Mouse (Mus musculus) lung, embryonic 15.5 days (tissue): ENCODE results near the gene Ift122. TPM values are rescaled to one million over a fixed set of nuclear protein-coding genes. Genes with fewer than 3 reads are reported as not detected.
"Not testable (repeated sequence)": the region's sequence is repeated elsewhere in the genome, so short reads cannot be mapped to it uniquely, and the experiment has no call there.

Source experiments
- ATAC-seq: fragments of 200-750 bp; cut with Nextera tagmentation; 2 replicates; pipeline ENCODE4 v1.8.0; 2017; ENCODE audit warnings: moderate number of reproducible peaks, borderline replicate concordance; ENCODE audit not compliant: low FRiP score, low TSS enrichment; ENCODE audit errors: extremely low read depth
- H3K27ac ChIP-seq: fragments of 300-500 bp; sonication (generic); 2 replicates; pipeline ENCODE4 v1.5.1; 2015; ENCODE audit warnings: moderate library complexity, mild to moderate bottlenecking, inconsistent platforms
- H3K27me3 ChIP-seq: fragments of 300-500 bp; sonication (generic); 2 replicates; pipeline ENCODE4 v1.6.1; 2015; ENCODE audit warnings: inconsistent platforms
- H3K36me3 ChIP-seq: fragments of 300-500 bp; sonication (generic); 2 replicates; pipeline ENCODE4 v1.6.1; 2015; ENCODE audit warnings: inconsistent platforms
- H3K4me1 ChIP-seq: fragments of 300-500 bp; sonication (generic); 2 replicates; pipeline ENCODE4 v1.6.1; 2015; ENCODE audit warnings: inconsistent platforms
- H3K4me2 ChIP-seq: fragments of 300-500 bp; sonication (generic); 2 replicates; pipeline ENCODE4 v1.6.1; 2015; ENCODE audit warnings: inconsistent platforms, mild to moderate bottlenecking, moderate library complexity
- H3K4me3 ChIP-seq: fragments of 300-500 bp; sonication (generic); 2 replicates; pipeline ENCODE4 v1.5.1; 2015; ENCODE audit warnings: mild to moderate bottlenecking, inconsistent platforms
- H3K9ac ChIP-seq: fragments of 300-500 bp; sonication (generic); 2 replicates; pipeline ENCODE4 v1.6.1; 2015; ENCODE audit warnings: inconsistent platforms
- H3K9me3 ChIP-seq: fragments of 300-500 bp; sonication (generic); 2 replicates; pipeline ENCODE4 v1.6.1; 2016; ENCODE audit warnings: inconsistent platforms
- WGBS: fragments of 180-500 bp; shearing (Covaris S2); methylation state at CpG from one replicate; pipeline ENCODE4 v1.1.7; 2015; 5-methylcytosine and 5-hydroxymethylcytosine counted together
- polyA plus RNA-seq: library from polyadenylated mRNA; unstranded; fragments of >200 nt; fragmentation: Nextera tagmentation; extraction: Ambion mirVana; gene quantifications from 2 replicates; pipeline ENCODE4 v1.2.1, GENCODE M21; 2015

Ift122 gene
- polyA plus RNA-seq, 1 experiment from 2014 or later: 24.6 TPM

- Histone ChIP-seq H3K4me2 (no peak overlapping the region), H3K27me3 (no peaks in the 10 kb centered on the region), H3K9me3 (no peaks in the 10 kb centered on the region), H3K4me3 (no peak overlapping the region), H3K27ac (no peak overlapping the region), H3K9ac (no peak overlapping the region), H3K36me3 (no peaks in the 10 kb centered on the region), H3K4me1 (no peaks in the 10 kb centered on the region)
- 71% methylated on average over 8 of the region's 8 CpGs for WGBS
- no peak for ATAC-seq
Observed at GRCm38 (mm10) chr6:115821216-115821993, 31.9 kb upstream of the Ift122 start.

DNA sequence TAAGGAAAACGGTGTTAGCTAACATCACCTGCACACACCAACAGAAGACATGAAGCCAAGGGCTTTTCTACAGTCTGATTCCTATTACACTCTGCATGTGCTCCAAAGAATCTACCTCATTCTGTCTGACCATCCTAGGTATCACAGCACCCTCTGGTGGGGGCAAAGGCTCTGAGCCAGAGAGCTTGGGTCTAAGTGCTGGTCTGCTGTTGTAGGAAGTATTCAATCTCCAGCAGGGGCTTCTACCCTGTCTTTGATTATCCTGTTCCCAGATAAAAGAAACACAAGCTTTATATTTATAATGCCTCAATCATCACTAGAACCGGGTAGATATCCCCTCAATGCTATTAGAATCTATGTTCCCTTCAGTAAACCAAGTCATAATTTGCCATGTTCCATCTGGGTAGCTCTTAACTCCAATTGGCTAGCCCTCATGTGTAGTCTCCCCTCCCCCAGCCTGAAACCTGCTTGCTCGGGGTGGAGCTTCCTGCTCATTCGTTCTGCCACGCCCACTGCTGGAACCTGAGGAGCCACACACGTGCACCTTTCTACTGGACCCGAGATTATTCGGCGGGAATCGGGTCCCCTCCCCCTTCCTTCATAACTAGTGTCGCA is 29.3 kb upstream of the Ift122 start:
- 2% methylated on average over 5 of the region's 11 CpGs for WGBS
- not testable (repeated sequence) for H3K27ac ChIP-seq, H3K9ac ChIP-seq, H3K36me3 ChIP-seq, H3K27me3 ChIP-seq, H3K4me1 ChIP-seq, H3K9me3 ChIP-seq
- peak overlapping the region; percentile 50 for H3K4me2 ChIP-seq
- peak overlapping the region; percentile 27 for H3K4me3 ChIP-seq
- ATAC-seq: peak; percentile 94

DNA sequence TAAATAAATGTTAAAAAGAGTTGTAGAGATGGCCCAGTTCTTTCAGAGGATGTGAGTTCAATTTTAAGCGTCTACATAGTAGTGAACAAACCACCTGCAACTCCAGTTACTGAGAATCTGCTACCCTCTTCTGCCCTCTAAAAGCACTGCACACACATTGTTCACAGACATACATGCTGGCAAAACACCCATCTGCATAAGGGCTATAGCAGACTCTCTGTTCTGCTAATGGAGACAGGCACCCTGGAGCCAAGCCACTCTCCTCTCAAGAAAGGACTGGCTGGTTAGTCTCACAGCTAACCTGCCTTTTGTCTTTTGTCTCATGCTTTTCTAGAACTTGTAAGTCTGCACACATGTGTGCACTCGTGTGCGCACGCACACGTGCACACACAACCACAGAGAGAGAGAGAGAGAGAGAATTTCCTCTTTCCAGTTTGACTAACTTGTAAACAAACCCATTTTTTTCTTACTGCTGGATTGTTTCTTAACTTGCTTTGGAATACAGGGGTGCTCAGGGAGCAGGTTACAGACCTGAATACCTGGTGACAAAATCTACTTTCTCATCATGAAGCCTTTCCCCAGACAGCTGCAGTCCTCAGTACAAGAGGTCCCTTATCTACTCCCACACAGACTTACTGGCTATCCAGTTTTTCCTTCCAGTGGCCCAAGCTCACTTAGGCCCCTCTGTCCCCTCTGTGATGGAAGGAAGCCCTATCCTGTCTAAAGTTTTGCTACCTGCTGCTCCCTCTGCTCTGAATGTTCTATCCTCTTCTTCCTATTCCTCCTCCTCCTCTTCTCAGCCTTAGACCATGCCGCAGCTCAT is 22.3 kb upstream of the Ift122 start:
- Histone ChIP-seq H3K9me3 (no peaks in the 10 kb centered on the region), H3K4me2 (no peak overlapping the region), H3K27ac (no peak overlapping the region), H3K4me3 (no peak overlapping the region), H3K9ac (no peak overlapping the region), H3K4me1 (no peaks in the 10 kb centered on the region), H3K36me3 (no peaks in the 10 kb centered on the region), H3K27me3 (no peaks in the 10 kb centered on the region)
- ATAC-seq: no peak
- 72% methylated on average over 6 of the region's 6 CpGs for WGBS

DNA sequence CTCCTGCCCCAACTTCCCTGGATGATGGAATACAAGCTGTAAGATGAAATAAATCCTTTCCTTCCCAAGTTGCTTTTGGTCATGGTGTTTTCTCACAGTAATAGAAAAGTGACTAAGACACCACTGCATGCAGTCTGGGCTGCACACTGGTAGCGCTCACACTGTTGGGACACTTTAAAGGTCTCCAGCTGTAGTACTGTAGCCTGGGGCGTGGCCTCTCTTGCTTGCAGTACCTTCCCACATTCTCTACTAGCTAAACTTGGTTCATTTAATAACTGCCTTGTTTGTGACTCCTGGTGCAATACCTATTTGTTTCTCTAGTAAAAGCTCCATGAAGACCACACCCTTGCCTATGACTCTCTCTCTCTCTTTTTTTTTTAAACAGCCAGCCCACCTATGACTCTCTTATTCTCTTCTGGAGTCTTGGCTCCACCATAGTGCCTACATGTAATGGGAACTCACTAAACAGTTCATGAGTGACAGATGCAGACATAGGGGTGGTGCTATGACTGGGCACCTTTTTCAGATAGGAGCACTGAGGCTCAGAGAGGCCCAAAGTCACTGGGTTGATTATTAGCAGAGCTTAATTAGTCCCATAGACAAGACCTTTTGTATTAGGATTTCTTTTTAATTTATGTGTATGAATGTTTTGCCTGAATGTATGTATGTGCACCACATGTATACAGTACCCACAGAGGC is 21.0 kb upstream of the Ift122 start:
- Histone ChIP-seq H3K9ac (no peak overlapping the region), H3K4me1 (no peaks in the 10 kb centered on the region), H3K36me3 (no peaks in the 10 kb centered on the region), H3K27ac (no peak overlapping the region), H3K4me2 (no peak overlapping the region), H3K9me3 (no peaks in the 10 kb centered on the region), H3K4me3 (no peak overlapping the region), H3K27me3 (no peaks in the 10 kb centered on the region)
- WGBS: 77% methylated on average over 2 of the region's 2 CpGs
- ATAC-seq: no peak

GRCm38 (mm10) chr6:115833861-115834260 is 19.4 kb upstream of the Ift122 start:
- ATAC-seq: no peak
- Histone ChIP-seq H3K27ac (no peak overlapping the region), H3K4me2 (no peak overlapping the region)

GRCm38 (mm10) chr6:115838161-115838597 is 15.1 kb upstream of the Ift122 start, which contains the start of gene Efcab12:
TSS of gene Efcab12 (minus strand) at chr6:115838412.
- Histone ChIP-seq H3K4me3 (peak within 1 kb of the TSS; percentile 39), H3K4me1 (peaks cover 3% of the 10 kb centered on the region; the same call in 1 of the 2 replicates), H3K9me3 (no peaks in the 10 kb centered on the region), H3K4me2 (peak within 1 kb of the TSS; percentile 71), H3K27ac (peak within 1 kb of the TSS; percentile 29; the same call in 1 of the 2 replicates), H3K9ac (peak within 1 kb of the TSS; percentile 14; the same call in 1 of the 2 replicates), H3K27me3 (no peaks in the 10 kb centered on the region), H3K36me3 (peaks cover 13% of the 10 kb centered on the region)
- ATAC-seq: peak; percentile 90
- WGBS: 2% methylated on average over 19 of the region's 19 CpGs

More at GRCm38 (mm10) chr6:115833861-115834260, 19.4 kb upstream of the Ift122 start:
- Histone ChIP-seq H3K27me3 (no peaks in the 10 kb centered on the region), H3K9me3 (no peaks in the 10 kb centered on the region), H3K4me3 (no peak overlapping the region), H3K36me3 (no peaks in the 10 kb centered on the region), H3K4me1 (peaks cover 3% of the 10 kb centered on the region; the same call in 1 of the 2 replicates), H3K9ac (no peak overlapping the region)

DNA sequence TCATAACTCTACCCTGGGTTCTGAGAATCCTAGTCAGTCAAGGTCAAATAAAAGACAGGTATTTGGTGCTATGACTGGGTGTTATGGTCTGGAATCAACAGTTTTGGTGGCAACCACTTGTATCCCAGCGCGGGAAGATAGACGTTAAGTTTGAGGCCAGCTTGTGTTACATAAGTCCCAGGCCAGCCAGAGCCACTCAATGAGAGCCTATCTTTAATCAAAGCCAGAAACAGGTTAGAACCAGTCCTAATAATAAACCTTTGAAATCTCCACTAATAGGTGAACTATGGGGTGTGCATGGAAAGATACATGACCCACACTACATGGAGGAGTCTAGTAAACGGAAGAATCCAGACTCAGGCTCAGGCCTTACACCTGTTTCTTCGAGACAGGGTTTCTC is 14.5 kb upstream of the Ift122 start:
- no peaks in the 10 kb centered on the region for H3K27me3 ChIP-seq
- no peak; the same call in 1 of the 2 replicates for ATAC-seq
- H3K27ac ChIP-seq: no peak overlapping the region
- no peak overlapping the region for H3K9ac ChIP-seq
- peaks cover 19% of the 10 kb centered on the region for H3K36me3 ChIP-seq
- H3K4me2 ChIP-seq: peak overlapping the region; percentile 71
- H3K4me1 ChIP-seq: peaks cover 3% of the 10 kb centered on the region; the same call in 1 of the 2 replicates
- no peaks in the 10 kb centered on the region for H3K9me3 ChIP-seq
- WGBS: 58% methylated on average over 5 of the region's 5 CpGs
- H3K4me3 ChIP-seq: 0 out of 2 replicates have a peak overlapping the region, but pooled peaks have one; percentile 39

DNA sequence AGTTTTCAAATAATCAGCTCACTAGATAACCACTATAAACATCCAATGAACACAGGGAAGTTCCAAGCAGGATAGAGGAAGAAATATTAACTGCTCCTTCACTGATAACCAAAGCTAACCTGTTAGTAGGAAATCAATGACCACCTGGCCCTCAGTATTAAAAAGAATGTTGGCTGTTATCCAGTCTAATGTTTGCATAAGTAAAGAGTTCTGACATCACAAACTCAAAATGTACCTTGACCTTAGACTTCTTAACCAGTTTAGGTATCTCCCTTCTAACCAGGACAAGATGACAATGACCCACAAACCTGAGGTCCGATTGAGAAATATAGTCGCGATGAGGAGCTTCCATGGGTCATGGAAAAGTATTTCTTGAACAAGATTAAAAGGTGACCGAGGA is 8.3 kb upstream of the Ift122 start:
- H3K27ac ChIP-seq: no peak overlapping the region
- WGBS: 88% methylated on average over 4 of the region's 4 CpGs
- H3K9me3 ChIP-seq: no peaks in the 10 kb centered on the region
- H3K4me2 ChIP-seq: no peak overlapping the region
- no peaks in the 10 kb centered on the region for H3K4me1 ChIP-seq
- peaks cover 44% of the 10 kb centered on the region for H3K36me3 ChIP-seq
- no peak overlapping the region for H3K9ac ChIP-seq
- no peak for ATAC-seq
- H3K27me3 ChIP-seq: no peaks in the 10 kb centered on the region
- no peak overlapping the region for H3K4me3 ChIP-seq

DNA sequence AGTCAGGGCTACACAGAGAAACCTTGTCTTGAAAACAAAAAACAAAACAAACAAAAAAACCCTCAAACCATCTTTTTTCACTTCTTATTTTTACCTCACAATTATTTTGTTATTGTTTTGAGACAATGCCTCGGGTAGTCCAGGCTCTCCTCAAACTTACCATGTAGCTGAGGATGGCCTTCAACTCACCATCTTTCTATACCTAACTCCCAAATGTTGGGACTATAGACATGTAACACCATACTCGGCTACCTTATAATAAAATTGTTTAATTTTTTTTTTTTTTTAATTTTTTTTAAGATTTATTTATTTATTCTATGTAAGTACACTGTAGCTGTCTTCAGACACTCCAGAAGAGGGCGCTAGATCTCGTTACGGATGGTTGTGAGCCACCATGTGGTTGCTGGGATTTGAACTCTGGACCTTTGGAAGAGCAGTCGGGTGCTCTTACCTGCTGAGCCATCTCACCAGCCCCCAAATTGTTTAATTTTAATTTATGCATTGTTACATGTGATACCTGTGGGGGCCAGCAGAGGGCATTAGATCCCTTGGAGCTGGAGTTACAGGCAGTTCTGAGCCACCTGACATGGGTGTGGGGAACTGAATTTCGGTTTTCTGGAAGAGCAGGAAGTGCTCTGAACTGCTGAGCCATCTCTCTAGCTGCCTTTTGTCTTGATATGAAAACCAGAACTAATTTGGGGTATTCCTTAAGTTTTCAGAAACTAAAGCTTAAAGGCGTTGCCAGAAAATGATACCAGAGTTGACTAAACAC is 6.4 kb upstream of the Ift122 start:
- no peaks in the 10 kb centered on the region for H3K9me3 ChIP-seq
- WGBS: 31% methylated on average over 8 of the region's 8 CpGs
- H3K4me2 ChIP-seq: no peak overlapping the region
- H3K9ac ChIP-seq: no peak overlapping the region
- no peak for ATAC-seq
- H3K4me3 ChIP-seq: no peak overlapping the region
- peaks cover 3% of the 10 kb centered on the region; the same call in 1 of the 2 replicates for H3K4me1 ChIP-seq
- H3K36me3 ChIP-seq: peaks cover 45% of the 10 kb centered on the region
- H3K27ac ChIP-seq: no peak overlapping the region
- H3K27me3 ChIP-seq: no peaks in the 10 kb centered on the region

DNA sequence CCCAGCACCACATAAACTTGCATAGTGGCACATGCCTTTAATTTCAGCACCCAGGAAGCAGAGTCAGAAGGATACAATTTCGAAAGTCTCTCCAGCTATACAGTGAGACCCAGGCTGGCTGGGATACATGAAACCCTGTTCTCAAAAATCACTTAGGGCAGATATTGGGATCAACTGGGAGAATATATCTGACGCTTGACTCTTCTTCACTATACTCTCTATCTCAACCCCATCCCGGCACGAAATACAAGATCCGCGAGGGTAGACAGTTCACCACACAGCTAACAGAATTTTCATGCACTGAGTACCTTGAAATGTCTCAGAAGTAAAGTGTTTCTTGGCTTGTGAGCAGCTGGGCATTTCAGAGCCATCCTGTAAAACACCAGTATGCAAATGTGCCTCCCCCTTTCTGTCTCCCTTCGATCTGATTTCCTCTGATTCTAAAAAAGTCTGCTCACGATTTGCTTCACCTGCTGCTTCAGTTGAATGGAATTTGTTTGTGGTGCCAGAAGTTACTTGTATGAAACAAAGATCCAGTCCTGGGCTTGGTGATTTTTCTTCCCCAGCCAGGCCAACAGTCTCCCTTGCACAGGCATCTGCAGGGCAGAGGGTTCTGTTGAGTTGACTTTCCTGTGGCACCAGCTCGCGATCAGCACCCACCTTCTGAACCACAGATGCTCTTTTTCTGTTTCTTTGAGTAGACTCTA is 4.5 kb upstream of the Ift122 start:
- H3K36me3 ChIP-seq: peaks cover 29% of the 10 kb centered on the region
- H3K27me3 ChIP-seq: no peaks in the 10 kb centered on the region
- 92% methylated on average over 10 of the region's 10 CpGs for WGBS
- no peak overlapping the region for H3K27ac ChIP-seq
- peaks cover 11% of the 10 kb centered on the region for H3K4me1 ChIP-seq
- H3K4me2 ChIP-seq: no peak overlapping the region
- no peak for ATAC-seq
- H3K9me3 ChIP-seq: no peaks in the 10 kb centered on the region
- no peak overlapping the region for H3K4me3 ChIP-seq
- H3K9ac ChIP-seq: no peak overlapping the region
